Mouse (Mus musculus) olfactory bulb, adult 2 months (tissue): ENCODE measurements at regions not wholly inside any gene's neighbourhood (a gene's known extent, or its start where the extent isn't known, plus 50 kb on each side); places are given as distances from the start of the nearest gene placed in this dataset.

Experiments used
- CTCF ChIP-seq: fragments of 200-500 bp; IDR thresholded peaks from 2 replicates; pipeline ENCODE4 v1.5.1; 2012; ENCODE audit warnings: low read depth, mild to moderate bottlenecking, low read length, moderate library complexity; ENCODE audit not compliant: insufficient read depth
- POLR2A ChIP-seq: fragments of 200-500 bp; IDR thresholded peaks from 2 replicates; pipeline ENCODE4 v1.6.1; 2012; ENCODE audit warnings: mild to moderate bottlenecking, low read depth, low read length, moderate library complexity; ENCODE audit not compliant: insufficient read depth

GRCm38 (mm10) chr7:117260596-117260995, 120.2 kb upstream of the Xylt1 start:
- TF ChIP-seq CTCF (no peak), POLR2A (no peak)
